Mouse (Mus musculus): ENCODE measurements around the gene Pgd.
A peak's percentile ranks its signal among the peaks of the same experiment; 100 is the strongest.
"Not testable (repeated sequence)": the region's sequence is repeated elsewhere in the genome, so short reads cannot be mapped to it uniquely, and the experiment has no call there.

Gene Pgd

DNA sequence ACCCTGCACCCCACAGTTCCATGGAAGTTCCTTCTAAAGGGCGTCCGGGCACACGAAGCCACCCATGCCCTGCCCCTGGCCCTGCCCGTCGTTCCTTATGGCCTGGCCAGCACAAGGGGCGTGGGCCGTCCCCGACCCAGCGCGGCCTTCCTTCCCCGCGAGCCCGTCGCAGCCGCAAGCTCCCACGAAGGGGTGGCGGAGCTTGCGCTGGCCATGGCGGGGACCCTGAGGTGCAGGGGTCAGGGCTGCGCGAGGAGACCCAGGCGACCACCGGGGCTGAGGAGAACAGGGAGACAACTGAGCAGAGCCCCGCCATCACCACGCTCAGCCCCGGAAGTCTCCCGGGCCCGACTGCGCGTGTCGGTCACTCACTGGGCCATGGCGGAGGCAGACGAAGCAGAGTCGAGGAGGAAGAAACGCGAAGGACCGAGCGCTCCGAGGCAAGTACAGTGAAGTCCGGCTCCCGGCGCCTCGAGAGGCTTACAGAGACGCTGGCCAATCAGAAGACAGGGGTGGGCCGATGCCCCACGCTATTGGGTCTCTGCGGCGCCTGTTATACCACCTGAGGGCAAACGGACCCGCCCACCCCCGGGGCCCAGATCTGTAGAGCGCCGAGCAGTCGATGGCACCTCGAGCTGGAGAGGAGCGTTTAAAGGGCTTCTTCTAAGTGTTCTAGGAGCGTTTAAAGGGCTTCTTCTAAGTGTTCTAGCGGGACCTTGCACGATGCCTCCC is at the start of gene Pgd:
TSS of gene Pgd (minus strand) at position 557 of the 732 bp plus-strand sequence.
- peak; percentile 94 for DNase-seq (ENCODE audit: low read depth, low spot score)

DNA sequence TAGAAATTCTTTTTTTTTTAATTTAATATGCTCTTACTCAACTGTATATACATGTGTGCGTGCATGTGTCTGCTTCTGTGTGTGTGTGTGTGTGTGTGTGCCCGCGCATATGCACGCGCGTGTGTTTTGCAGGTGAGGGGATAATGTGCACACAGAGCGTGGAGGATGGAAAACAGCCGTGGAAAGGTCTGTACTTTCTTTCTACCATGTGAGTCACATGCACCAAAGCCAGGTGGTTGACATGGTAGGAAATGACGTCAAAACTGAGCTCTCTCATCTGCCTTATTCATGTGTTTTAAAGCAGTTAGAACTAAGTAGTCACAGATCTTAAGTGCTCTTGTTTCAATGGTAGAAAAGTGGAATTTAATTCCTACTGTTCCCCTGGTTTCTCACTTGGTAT is 49.4 kb upstream of the Pgd start:
- DNase-seq (ENCODE audit: low read depth, low spot score), result no peak

DNA sequence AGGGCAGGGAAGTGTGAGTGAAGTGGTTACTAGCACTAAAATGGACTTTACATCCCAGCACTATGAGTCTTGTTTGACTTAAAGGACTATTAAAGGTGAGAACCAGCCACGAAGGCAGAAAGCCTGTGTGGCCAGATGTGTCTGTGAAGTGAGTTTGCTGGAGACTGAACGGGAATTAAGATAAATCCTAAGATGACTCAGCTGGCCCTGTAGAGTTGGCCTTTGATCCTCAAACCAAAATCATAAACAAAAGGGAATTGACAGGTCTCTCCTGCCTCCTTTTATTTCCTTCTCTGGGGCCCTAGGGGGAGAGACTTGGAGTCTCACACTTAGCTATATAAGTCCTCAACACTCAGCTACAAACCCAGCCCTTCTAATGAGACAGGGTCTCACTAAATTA is 48.8 kb upstream of the Pgd start:
- DNase-seq (ENCODE audit: low read depth, low spot score), result no peak

DNA sequence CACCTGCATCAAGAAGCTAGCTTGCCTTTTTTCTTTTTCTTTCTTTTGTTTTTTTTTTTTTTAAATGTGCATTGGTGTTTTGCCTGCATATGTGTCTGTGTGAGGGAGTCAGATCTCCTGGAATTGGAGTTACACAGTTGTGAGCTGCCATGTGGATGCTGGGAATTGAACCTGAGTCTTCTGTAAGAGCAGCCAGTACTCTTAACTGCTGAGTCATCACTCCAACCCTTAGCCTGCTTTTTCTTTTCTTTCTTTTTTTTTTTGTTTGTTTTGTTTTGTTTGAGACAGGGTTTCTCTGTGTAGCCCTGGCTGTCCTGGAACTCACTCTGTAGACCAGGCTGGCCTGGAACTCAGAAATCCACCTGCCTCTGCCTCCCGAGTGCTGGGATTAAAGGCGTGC is 47.9 kb upstream of the Pgd start:
- DNase-seq (ENCODE audit: low read depth, low spot score), result not testable (repeated sequence)

DNA sequence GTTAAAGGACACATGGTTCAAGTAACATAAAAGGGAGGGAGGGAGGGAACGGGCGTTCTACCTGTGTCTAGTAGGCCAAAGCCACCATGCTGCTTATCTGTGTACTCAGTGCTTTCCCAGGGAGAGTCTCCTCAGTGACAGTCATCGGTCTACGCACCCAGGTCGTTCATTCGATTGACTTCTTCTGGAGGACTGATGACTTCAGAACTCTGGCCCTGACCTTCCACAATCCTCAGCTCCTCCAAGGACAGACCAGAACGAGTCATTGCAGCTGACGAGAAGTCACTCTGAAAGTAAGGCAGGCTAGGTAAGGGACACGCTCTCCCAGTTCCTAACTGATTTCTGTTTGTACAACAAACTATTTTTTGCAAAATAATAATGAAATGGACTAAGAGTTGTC is 46.9 kb upstream of the Pgd start:
- no peak for DNase-seq (ENCODE audit: low read depth, low spot score)

DNA sequence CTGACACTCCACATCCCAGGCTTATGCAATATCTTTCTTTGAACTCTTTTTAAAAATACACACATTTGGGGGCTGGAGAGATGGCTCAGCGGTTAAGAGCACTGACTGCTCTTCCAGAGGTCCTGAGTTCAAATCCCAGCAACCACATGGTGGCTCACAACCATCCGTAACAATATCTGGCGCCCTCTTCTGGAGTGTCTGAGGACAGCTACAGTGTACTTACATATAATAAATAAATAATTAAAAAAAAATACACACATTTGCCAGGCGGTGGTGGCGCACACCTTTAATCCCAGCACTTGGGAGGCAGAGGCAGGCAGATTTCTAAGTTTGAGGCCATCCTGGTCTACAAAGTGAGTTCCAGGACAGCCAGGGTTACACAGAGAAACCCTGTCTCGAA is 44.9 kb upstream of the Pgd start:
- not testable (repeated sequence) for DNase-seq (ENCODE audit: low read depth, low spot score)

DNA sequence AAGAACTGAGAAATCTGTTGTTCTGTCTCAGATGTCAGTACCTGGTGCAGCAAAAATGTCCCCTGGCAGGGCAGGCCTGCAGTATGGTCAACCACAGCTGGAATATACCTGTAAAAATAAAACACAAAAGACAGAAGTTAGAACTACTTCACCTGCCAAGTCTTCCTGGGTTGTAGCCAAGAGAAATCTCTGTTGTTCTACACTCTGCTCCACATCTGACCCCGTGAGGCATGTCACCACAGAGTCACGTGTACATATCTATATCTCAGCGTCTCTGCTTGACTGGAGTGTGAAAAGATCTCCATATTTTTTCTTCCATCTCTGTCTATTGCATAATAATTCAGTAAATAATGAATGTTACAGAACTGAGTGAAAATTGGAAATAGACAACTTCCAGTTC is 35.9 kb upstream of the Pgd start:
- no peak for DNase-seq (ENCODE audit: low read depth, low spot score)

DNA sequence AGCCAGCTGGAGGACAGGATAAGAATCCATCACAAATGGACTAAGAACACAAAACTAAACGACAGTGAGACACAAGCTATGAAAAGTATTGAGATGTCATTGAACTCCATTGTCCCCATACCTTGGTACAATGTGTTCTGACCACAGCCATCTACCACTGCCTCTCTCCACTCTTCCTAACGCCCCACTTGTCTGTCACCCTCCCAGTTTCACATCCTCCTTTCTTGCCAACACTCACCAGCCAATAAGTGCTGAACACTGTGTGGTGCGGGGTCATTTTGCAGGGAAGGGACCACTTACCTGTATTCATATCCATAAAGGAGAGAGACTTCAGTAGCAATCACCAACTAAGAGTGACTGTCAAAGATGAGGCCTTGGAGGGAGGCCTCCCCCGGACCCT is 34.5 kb upstream of the Pgd start:
- DNase-seq (ENCODE audit: low read depth, low spot score), result no peak

DNA sequence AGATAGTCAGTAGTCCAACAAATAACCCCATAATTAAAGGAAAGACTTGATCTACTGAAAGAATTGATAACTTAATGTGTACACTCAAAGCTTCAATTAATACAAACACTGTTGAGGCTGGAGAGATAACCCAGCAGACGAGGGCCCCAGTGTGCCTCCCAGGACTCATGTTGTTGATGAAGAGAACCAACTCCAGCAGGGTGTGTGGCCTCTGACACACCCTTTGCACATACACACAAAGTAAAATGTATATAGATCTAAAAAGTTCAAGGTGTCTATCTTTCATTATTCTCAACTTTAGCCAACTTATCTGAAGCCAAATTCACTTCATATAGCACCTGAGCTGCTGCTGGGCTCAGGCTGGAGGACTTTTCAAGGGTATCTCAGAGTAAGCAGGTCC is 30.6 kb upstream of the Pgd start:
- DNase-seq (ENCODE audit: low read depth, low spot score), result no peak

DNA sequence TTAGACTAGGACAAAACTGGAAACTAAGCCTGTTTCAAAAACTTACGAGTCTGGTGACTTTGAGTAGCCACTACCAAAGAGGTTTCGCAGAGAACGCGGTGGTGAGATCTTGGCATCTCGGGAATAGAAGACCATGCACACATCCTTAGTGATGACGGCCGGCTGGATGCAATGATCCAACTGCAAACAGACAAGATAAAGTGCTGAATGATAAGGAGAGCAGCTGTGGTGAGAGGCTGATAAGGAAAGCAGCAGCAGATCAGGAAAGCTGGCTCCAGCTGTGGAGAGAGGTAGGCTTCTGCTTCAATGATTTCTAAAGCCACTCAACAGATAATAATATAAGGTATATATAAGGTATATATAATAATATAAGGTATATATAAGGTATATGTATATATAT is 24.5 kb upstream of the Pgd start:
- DNase-seq (ENCODE audit: low read depth, low spot score), result no peak

DNA sequence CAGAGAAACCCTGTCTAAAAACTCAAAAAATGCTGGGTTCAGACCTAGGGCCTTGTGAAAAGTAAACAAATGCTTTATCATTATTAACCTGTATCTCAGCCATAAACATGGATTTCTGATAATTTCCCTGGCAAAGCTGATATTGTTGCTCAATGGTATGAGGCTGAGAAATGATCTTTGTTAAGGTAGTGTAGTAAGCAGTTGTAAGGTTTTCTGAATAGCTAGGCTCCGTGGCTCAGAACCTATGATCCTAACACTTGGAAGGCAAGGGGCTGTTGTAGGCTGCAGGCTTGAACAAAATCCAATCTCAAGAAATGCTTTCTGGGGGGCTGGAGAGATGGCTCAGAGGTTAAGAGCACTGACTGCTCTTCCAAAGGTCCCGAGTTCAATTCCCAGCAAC is 22.0 kb upstream of the Pgd start:
- no peak for DNase-seq (ENCODE audit: low read depth, low spot score)

DNA sequence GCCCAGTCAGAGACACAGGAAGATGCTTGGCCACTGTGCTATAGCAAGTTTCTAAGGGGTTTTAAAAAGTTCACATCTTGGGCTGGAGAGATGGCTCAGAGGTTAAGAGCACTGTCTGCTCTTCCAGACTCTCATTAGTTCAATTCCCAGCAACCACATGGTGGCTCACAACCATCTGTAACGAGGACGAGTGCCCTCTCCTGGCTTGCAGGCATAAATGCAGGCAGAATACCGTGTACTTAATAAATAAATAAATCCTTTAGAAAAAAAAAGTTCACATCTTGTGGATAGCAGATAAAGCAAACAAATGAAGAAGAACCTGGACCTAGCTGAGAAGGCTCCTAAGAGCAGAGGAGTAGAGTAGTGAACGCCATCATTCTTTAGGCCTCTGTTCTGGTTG is 16.2 kb upstream of the Pgd start:
- no peak for DNase-seq (ENCODE audit: low read depth, low spot score)

DNA sequence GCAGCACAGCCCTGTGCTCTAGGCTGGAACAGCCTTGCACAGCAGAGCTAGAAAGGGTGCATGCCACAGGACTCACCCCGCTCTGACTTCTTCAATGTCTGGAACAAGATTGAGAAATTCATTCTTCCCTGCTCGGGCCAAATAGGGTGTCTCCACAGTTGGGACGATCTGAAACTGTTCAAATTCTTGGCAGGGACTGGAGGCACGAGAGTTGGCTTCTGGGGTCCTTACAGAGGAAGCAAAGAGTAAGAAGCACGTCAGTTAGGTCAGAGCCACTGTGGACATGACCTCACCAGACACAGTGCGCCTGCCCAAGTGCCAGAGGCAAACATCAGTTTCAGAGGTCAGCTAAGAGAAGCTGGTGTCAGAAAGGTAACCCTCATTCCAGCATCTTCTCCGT is 15.6 kb upstream of the Pgd start:
- no peak for DNase-seq (ENCODE audit: low read depth, low spot score)

DNA sequence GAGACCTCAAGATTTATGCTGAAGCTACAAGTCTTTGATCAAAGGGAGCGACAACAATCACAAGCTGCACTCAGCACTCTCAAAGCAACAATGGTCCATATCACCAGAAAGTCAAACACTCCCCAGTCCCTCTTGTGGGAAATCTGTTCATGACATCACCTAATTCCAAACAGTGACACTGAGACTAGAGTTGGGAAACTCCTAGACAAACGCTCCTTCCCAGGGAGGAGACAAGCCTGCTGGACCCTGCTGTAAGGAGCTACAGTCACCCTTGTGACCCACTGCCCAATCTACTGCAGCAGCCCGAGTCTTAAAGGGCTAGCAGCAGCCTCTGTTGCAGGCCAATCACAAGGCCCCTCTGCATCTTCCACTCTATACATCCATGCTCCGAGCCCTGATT is 13.0 kb upstream of the Pgd start:
- DNase-seq (ENCODE audit: low read depth, low spot score), result no peak

DNA sequence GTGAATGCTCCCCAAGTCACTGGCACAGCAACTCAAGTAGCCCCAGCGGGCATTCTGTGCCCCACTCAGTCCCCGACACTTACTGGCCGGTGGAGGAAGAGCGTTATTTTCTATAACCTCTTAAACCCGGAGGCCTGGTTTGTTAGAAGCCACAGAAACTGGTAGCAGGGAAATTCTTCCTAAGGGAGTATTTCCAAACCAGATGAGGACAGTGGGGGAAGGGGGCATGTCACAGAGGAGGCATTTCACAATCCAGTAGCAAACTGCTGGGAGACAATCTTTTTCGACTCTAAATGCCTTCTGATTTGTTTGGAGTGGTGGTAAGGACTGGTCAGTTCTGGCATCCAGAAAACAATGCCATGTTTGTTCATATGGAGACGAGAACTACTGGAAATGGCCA is 12.6 kb upstream of the Pgd start:
- DNase-seq (ENCODE audit: low read depth, low spot score), result no peak

DNA sequence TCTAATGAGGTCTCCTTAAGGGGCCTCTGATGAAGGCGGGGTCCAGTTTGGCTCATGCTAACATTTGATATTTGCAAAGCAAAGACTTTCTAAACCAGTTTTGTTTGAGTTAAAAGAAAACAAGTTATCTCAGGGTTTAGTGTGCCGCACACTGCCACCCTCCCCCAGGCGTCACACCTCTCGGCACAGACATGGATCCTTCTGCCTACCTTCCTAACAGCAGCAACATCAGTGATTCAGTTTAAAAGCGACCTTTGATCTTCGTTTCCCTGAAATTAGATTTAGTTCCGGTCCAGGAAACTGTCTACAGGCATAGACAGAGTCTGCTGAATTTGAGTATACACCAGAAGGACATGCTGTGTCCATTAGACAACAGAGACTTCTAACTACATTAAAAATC is 11.8 kb upstream of the Pgd start:
- no peak for DNase-seq (ENCODE audit: low read depth, low spot score)

DNA sequence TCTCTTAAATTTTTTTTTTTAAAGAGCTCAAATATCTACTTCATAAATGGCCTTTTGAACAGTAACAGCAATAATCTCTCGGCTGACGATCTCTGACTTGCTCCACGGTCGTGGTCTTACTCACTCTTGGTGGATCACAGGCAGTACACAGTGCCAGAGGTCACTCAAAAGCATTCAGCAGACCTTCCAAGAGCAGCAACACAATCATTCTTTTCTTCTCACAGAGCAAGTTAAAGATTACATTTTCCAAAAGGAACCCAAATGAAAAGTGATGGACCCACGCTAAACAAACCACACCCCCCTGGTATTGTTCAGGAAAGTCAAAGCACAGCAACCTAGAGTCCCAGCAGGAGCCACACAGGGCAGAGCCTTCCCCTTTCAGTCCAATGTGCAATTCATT is 10.5 kb upstream of the Pgd start:
- DNase-seq (ENCODE audit: low read depth, low spot score), result no peak

DNA sequence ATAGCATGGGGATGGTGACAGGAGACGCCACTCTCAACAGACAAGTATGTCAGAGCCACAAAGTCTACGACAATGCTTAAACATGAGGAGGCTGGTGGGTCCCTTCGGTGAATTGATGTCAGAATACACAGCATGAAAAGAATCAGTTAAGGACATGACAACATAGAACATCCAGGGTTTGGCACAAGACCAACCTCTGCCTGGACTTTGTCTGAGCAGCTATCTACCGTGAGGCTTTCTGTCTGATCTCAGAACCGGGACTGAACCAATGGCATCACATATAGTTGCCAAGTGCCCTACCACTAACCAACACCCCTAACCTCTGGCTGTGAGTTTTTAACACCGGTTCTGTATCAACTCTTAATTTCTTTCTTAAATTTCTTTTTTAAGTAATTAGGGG is 10.1 kb upstream of the Pgd start:
- DNase-seq (ENCODE audit: low read depth, low spot score), result no peak

DNA sequence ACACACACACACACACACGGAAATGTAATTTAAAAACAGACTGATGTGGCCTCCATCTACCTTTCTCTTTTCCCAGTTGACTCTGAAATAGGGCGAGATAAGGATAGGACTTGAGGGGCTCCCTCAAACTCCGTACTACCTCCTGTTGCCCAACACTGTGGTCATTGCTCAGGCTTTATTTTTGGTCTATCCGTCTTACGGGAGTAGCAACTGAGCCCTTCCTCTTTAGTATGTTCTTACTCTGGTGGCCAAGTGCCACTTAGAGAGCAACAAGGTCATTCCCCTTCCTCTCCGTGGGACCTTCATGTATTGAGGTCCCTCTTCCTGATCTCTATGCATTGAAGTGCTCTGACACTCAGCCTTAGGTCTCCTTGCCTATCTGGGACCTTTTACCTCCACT is 7.1 kb upstream of the Pgd start:
- DNase-seq (ENCODE audit: low read depth, low spot score), result no peak

DNA sequence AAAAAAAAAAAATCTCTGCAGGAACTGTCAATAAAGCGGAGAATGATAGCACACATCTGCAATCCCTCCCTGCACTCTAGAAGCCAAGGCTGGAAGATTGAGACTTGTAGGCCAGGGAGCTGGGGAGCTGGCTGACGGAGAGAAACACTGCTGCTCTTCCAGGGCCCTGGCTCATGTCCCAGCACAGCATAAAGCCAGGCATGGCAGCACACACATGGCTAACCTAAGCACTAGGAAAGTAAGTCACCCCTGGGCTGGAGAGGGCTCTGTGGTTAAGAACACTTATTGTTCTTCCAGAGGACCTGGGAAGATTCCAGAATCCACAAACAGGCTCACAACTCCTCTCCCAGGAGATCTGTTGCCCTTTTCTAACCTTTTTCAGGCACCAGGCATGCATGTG is 6.1 kb upstream of the Pgd start:
- DNase-seq (ENCODE audit: low read depth, low spot score), result no peak

DNA sequence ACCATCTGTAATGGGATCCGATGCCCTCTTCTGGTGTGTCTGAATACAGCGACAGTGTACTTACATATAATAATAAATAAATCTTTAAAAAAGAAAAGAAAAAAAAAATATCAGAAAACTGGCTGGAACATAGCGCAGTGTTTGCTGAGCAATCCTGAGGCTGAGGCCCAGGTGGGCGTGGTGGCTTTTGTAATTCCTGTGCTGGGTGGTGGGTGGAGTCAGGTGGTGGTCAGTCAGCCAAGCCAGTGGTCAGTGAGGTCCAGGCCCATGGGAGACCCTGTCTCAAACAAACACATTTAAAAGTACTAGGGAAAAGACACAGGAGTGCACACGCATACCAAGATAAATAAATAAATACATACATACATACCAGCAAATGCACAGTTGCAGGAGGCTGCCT is 5.5 kb upstream of the Pgd start:
- DNase-seq (ENCODE audit: low read depth, low spot score), result no peak

DNA sequence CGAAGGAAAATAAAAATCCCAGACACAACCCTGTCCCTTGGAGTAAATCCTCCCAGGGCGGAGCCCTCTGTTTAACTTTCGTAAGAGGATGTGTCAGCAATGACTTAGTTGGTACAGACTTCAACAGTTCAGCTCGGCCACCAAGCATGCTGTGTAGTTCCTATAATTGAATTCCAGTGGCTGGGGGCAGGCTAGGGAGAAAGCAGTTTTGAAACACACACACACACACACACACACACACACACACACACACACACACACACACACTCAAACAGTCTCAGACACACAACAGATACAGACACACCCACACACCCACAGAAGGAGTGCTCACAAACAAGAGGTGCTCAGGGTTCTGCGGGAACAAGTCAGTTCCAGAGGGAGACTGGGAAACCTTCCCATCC is 5.0 kb upstream of the Pgd start:
- no peak for DNase-seq (ENCODE audit: low read depth, low spot score)

DNA sequence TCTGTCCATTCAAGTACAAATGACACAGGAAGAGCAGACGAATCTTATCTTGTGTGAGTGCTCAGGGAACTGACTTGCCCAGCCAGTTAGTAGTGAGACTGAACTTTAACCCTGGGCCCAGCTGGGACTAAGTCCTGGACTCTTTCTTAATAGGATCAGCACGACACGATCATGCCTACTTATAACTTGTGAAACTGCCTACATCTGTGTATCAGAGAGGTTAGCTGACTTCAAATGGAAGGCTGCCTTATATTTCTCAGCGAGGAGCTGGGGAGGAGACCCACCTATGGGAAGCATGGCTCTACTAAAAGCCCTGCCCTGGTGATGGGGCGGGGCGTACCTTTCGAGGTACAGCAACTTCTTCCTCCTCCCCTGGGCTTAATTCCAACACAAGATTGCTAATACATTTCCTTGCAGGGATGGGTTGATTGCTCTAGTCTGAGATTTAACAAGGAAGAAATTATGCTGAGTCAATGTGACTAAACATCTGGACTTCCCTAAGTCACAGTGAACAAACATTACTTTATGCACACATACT is 3.9 kb upstream of the Pgd start:
- no peak for DNase-seq (ENCODE audit: low read depth, low spot score)

DNA sequence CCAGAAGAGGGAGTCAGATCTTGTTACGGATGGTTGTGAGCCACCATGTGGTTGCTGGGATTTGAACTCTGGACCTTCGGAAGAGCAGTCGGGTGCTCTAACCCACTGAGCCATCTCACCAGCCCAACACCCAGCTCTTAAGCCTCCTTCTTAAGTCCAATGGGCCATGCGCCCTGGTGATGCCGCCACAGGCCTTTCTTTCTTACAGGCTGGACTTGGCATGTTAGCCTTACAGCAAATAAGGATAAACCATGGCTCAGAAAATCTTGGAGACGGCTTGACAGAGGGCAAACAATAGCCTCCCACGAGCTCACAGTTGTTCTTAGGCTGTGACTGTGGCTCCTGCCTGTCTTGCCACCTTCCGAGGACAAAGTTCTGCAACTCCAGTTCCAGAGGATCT is 3.4 kb upstream of the Pgd start:
- DNase-seq (ENCODE audit: low read depth, low spot score), result not testable (repeated sequence)
